1 mouse cellular context compared by ENCODE assay signal in genomic region chr10:75515216-75516037, GRCm38 (mm10).
TF ChIP-seq lines count a peak whose summit lies in the region.

No protein-coding gene starts in this region.

TF ChIP-seq in MEL, 35 proteins besides CTCF, POLR2A, EP300 and RAD21 (continued from another document):
- no peak for TF ChIP-seq E2F4 (IDR thresholded peaks at IDR 0.05; ENCODE audit: borderline replicate concordance, low read depth, low read length)
- peak; percentile 68 for TF ChIP-seq ETS1 (IDR thresholded peaks at IDR 0.05; ENCODE audit: low read depth, low read length)
- TF ChIP-seq MEF2A (IDR thresholded peaks at IDR 0.05; ENCODE audit: extremely low read depth, insufficient replicate concordance, low read depth, low read length, poor library complexity, severe bottlenecking): no peak
- no peak for TF ChIP-seq POLR2AphosphoS2 (IDR thresholded peaks at IDR 0.05; ENCODE audit: low read length)
- no peak for TF ChIP-seq ZMIZ1 (IDR thresholded peaks at IDR 0.05; ENCODE audit: low read depth, low read length)
- no peak for TF ChIP-seq KAT2A (conservative IDR thresholded peaks at IDR 0.05; ENCODE audit: low read depth, low read length)
- TF ChIP-seq NELFE (IDR thresholded peaks at IDR 0.05; ENCODE audit: low read depth, low read length): no peak
- no peak for TF ChIP-seq MYC (IDR thresholded peaks at IDR 0.05; ENCODE audit: low read depth, low read length)
- TF ChIP-seq MAZ (IDR thresholded peaks at IDR 0.05; ENCODE audit: low read depth, low read length): no peak
- no peak for TF ChIP-seq ZC3H11A (IDR thresholded peaks at IDR 0.05; ENCODE audit: low read depth, low read length)
